Mouse (Mus musculus) embryo, embryonic 11 days (tissue): ENCODE results near the gene Ankrd26.
"Not testable (repeated sequence)": the region's sequence is repeated elsewhere in the genome, so short reads cannot be mapped to it uniquely, and the experiment has no call there.

Source experiments
- DNase-seq: peaks from one replicate; pipeline ENCODE4 v3.0.0-alpha.2; 2015

The Ankrd26 gene

DNA sequence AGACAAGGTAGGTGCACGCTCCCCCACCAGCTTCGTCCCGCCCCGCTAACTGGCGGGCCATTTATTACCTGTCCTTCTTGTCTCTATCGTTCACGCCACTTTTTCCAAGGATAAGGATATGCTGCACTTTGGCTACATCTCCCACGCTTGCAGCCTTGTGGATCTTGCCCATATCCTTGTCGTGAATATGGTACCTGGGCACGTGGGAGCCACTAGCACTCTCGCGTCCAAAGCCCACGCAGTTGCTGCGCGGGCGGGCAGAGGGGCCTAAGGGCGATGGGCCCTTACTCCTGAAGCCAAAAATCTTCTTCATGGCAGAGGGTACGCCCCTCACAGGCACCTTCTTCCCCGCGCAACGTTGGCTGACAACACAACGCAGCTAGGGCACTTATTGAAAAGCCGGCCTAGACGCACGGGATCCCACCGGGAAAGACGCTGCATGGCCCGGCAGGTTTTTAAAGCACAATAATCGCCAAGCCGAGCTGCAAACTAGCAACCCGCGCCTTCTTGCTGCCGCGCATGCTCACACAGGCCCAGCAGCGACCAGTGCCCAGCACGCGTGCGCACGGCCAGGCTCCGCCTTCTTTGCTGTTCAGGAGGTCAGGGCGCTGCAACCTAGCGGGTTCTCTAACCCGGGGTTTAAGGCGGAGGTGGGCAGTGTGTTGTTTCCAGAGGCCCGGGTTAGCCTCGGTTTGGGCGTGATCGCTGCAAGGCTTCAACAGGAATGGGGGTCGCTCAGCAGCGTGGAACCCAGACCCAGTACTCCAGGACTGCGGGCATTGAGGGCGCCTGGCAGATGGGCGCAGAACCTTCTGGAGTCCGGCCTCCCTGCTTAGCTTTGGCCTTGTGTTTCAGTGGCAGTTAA lies at the start of gene Ankrd26:
Ankrd26 (minus strand) TSS at position 482 of the 865 bp plus-strand sequence.
- peak; percentile 94 for DNase-seq

DNA sequence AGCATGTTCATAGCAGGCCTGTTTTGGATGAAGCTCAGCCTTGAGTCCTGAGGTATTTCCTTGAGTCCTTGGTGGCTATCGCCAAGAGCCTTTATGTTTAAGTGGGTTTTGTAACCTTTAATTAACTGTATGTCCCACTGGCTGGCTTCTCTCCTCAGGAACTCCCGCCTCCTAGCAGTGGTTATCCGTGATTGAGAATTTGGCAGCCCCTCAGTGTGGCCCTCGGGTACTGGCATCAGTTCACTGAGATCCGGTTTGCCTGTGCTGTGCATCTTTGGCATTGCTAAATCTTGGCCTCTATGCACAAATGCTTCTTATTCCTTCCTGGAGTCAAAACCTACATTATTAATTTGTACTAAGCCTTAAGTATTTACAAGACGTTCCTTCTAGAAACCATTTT lies 46.9 kb upstream of the Ankrd26 start:
- DNase-seq, result no peak

DNA sequence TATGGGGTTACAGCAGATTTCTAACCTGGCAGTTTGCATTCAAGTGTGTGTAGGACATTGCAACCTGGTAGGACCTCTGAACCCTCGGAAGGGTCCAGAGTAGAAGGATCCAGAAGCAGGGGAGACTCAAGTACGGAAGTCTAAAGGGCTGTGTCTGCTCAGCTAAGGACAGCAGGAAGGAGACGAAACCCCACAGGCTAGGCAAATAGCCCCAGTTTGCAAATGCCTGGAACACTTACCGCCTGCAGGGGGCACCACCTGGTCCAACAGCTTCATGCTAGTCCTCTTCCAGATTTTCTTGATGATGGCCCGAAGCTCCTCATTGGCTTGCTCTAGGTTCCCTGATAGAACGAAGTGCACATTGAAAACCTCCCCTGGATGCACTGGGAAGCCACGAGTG lies 43.9 kb upstream of the Ankrd26 start:
- DNase-seq, result peak; percentile 13

DNA sequence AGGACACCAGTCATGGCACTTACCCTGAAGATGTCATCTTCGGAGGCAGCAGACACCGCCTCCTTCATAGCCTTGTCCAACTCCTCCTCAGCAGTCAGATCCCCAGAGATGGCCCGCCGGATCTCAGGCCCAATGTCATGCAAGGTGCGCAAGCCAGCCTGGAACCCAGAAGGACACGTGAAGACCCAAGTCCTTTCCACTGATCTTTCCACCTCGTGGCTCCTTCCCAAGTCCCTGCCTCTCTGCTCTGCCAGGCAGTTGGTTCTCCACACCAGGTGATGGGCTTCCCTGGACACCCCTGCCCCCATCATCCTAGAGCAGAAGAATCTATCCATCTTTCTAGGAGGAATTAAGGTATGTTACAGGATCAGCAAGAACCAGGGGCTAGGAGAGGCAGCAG lies 41.8 kb upstream of the Ankrd26 start:
- DNase-seq, result no peak

DNA sequence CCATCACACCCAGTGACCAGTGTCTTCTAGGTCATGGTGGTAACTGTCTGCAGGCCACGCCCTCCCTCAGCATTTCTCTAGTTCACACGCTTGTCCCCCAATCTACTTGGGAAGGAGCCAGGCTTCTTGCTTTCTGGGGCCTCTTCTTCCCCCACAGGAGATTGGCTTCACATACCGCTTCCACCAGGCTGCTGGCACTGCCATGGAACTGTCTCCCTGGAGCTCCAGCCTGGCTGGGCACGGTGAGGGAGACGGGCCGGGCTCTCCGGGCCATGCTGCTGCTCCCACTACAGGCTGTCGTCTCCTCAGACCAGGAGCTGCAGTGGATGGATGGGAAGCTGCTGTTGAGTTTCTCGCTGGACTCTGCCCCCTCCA lies 33.6 kb upstream of the Ankrd26 start:
- DNase-seq, result no peak

DNA sequence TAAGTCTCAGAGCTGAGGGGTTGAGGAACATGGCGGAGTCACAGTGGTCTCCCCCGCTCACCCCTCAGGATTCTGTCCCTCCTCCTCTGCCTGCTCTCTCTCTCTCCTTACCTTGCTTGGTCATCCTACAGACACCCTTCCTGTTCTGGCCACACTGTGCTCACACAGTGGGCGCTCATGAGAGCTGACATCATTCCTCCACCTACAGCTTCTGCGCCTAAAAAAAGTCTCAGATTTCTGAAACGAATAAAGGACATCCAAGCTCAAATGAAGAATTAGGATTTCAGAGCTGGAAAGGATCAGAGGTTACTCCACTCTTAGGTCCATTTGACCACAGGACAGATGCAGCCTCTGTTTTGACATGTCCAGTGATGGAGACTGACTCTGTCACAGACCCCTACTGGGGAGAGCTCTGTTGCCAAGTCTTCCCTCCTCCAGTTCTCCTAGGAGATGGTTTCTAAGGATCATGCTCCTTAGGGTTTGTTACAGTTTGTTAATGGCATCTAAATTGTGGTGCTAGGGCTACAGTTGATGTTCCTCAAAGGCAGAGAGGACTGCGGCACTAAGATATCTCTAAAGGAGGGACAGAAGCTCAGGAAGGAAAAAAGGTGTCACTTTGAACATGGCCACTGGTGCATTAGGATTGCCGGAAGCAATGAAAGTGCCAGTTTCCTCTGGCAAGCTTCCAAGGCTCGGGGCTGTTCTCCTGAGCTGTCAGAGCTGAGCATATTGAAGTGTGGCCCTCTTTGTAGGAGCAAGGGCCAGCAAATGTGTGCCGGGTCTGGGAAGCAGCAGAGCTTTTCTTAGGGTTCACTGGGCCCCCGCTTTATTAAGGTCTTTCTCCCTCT lies 33.0 kb upstream of the Ankrd26 start:
- DNase-seq, result no peak

DNA sequence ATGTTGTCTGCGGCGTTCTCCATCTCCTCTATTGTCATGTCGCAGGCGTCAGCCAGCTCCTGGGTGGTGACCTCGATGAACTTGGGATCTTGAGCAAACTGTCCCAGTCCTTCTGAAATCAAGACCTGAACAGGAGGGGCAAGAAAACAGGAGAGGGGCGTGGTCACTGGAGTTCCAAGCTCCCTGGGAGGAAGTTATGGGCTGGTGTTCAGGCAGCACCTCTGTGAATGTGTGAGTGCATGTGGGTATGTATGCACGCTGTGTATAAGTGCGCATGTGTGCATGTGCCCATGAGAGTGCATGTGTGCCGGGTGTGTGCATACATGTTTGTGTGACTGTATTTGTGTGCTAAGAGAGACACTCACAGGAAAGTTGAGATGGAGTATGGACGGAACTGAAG lies 32.0 kb upstream of the Ankrd26 start:
- peak; percentile 39 for DNase-seq

DNA sequence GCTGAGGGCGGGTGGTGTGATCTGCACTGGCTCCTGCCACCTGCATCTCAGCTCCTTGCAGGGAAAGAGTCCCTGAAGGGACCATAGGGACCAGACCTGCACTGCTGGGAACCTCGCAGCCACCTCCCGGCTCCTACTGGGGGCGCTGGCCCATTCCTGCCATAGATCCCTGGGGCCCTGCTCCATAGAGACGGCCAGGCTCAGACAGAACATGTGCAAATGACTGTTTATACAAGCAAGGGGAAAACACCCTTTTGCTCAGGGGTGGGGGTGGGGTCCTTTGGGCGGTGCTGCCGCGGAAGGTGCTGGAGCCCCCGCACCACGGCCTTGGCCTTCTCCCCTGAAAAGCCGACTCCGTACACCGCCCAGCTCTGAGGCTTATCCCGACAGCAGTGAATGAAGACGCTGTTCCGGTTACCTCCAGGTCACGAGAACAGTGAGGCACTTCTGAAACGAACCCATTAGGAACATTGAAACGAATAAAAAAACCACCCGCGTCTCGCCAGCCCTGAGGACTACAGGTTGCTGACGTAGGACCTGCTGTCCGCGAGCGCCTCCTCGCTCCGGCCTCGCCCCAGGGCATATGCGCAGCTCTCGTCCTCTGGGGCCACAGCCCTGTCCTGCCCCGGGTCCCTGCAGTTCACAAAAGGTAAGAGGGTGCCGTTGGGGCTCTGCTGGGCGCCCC lies 31.5 kb upstream of the Ankrd26 start:
- peak; percentile 62 for DNase-seq

DNA sequence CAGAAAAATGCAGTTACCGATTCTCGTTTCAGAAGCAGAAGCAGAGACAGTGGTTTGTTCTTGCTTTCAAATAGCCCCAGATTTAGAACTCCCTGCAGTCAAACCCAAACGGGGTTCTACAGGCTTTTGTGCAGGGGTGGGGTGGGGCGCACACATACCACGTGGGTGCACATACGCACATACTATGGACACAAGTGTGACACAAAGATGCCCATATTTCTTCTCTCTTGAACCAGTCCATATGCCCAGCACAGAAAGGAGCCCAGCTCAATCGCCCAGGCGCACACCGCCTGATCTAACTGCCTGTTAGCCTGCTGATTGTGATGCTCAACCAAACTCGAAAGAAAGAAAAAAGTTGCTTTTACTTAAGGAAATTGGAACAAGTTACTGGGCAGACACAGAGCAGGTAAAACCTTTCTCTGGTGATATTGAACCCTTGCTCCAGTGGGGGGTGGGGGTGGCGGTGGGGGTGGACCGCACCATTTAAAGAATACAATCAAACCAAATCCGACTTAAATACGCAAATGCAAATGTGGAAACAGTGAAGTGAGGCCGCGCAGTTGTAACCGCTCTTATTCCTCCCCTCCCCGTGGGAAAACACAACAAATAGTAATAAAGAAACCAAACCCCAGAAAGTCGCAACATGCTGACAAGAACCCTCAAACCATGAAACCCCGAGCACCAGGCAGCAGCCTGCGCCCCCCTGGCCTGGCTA lies 30.8 kb upstream of the Ankrd26 start:
- peak; percentile 9 for DNase-seq

DNA sequence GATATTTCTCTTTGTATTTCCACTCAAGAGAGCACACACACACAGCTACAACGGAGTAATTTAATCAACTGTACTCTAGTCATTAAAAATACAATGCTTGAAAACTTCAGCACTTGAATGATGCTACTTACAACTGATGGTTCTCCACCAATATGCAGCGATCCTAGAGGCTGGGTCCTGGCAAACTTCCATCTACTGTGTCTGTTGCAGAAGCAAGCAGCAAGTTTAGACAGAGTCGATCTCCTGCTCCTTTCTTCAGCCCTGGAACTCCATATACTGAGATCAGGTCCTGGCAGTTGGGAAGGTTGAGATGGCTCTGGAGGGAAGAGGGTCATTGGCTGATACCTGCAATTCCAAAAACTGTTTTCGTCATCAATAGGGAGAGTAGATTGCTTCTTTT lies 16.7 kb upstream of the Ankrd26 start:
- DNase-seq, result not testable (repeated sequence)

DNA sequence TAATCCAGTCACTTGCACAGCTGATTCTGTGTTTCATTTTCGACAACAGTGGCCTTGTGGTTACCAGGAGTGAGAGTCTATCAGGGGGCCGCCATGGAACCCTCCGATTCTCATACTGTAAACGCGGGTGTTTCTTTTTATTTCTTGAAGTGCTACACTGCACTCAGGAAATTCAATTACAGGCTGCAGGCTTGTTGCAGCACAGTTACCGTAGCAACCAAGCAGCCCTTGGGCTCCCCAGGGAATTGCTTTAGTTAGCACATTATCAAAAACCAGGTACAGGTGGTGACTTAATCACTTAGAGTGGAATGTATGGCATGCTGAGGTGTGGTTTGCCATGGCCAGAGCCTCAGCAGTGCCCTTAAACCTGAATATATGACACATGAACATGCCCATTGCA lies 12.3 kb upstream of the Ankrd26 start:
- peak; percentile 28 for DNase-seq

DNA sequence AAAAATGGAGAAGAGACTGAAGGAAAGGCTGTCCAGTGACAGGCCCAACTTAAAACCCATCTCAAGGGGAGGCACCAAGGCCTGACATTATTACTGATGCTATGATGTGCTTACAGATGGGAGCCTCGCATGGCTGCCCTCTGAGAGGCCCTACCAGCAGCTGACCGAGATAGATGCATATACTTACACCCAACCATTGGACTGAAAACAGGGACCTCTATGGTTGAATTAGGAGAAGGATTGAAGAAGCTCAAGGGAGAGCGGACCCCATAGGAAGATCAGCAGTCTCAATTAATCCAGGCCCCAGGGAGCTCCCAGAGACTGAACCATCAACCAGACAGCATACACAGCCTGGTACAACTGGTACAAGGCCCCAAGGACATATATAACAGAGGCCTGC lies 5.8 kb upstream of the Ankrd26 start:
- no peak for DNase-seq

DNA sequence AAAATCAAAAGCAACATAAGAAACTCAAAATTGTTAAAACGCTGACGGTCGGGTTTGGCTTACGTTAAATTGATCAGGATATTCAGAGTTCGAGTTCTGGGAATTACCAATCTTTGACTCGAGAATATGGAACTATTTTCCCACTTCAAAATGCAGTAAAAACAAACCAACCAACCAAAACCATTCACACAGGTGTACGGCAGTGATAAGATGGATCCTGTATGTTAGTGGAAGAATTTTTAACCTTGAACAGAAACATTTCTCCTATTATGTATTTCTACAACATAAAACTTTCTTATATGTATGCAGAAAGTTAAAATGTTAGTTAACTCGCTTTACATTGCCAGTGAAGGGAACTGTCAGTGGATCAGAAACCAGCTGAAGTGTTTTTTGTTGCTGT lies 801 bp downstream of the Ankrd26 start:
- DNase-seq, result no peak

DNA sequence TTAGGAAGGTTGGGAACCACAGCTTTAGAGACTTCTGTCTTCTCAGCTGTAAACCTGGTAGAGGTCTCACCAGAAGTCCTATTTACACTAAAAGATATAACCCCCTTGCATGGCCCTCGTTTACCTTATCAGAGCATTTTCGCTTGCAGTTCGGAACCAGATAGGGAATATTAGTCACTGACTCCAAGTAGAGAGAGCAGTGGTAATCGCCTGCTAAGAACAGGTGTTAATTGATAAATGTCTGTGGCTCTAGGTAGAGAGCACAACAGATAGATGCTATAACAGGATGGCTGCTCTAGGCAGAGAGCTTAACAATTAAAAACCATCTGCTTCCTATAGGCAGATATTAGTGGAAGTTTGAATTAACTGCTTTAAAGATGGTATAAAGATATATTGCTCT lies 23.4 kb downstream of the Ankrd26 start:
- DNase-seq, result no peak

DNA sequence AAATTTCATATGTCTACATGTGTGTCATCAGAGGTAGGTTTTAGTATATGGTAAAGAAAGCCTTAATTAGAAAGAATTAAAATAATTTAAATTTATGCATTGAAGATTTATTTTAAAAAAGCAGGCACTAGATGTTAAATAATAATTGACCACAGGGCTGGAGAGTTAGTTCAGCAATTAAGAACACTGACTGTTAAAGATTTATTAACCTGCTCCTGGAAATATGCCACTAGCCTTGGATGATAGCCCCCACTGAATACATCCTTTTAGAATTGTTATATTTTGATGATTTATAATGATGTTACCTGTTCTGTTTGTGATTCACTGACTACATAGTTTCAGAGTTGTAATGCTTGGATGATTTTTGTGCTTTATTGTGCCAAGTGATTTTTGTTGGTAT lies 24.8 kb downstream of the Ankrd26 start:
- DNase-seq, result not testable (repeated sequence)

DNA sequence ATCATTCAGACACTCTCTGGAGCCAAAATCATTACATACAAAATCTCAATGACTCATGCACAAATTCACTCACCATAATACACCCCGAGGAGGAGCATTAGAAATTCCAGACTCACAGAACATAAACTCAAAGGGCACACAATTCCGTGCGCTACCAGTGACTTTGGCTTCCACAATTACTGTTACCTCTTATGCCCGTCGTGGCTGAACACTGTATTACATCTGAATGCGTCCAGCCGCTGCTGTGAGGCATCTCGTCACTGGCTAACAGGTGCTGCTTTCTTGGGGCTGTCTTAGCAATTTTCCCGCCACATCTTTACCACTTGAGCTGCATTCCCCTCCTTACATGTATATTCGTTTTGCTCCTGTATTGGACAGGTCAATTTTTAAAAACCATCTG lies 26.7 kb downstream of the Ankrd26 start:
- no peak for DNase-seq

DNA sequence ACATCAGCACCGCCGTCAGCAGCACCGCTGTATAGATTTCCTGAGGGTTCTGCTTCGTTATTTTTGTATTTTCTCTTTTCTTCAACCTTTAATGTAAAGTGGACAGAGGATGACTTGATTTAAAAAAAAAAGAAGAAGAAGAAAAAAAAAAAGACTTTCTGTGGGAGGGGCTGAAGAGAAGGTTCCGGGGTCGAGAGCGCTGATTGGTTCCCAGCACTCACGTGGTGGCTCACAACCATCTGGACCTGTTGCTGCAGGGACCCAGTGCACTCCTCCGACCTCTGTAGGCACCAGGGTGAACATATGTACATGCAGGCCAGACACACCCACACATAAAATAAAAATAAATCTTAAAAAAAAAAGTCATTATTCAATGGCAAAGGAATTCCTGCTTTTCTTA lies 28.6 kb downstream of the Ankrd26 start:
- DNase-seq, result no peak

DNA sequence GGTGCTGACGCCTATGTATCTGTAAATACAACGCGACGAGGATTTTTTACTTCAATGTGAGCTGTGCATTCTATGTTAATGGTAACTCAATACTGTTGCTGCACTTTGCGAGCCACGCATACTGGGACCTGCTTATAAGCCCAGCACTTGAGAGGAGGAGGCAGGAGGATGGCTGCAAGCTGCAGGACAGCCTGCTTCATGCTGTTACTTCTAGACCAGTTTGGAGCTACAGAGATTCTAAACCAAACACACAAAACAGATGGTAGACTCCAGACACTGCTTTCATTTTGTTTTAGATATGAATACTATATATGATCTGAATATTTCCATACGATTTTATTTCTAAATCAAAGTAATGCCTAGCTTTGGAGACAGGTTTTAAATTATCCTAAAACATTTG lies 41.4 kb downstream of the Ankrd26 start:
- no peak for DNase-seq

DNA sequence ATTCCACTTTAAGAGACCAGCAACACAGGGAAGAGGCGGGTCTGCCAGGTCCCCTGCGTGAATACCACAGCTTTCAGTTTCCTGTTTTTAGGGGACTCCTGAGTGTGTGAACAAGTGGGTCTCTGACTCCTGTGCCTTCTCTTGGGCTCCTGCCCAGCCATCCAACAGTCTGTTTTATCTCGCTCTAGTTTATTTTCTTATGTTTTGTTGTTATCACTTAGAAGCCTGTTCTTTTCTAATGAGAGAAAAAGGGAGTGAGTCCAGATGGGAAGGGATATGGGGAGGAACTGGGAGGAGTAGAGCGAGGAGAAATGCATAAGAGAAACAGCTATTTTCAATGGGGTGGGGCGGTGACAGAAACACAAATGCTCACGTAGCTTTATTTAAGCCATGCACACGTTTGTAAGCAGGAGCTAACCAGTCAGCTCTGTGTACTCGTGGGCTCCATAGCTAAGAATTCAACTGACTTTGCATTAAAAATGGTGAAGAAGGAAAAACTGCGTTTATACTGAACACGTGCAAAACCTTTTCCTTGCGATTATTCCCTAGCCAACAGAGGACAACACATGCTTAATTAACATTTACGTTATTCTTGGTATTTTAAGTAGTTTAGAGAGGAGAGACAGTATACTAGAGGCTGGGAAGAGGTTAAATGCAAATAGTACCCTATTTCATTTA lies 48.6 kb downstream of the Ankrd26 start:
- no peak for DNase-seq

DNA sequence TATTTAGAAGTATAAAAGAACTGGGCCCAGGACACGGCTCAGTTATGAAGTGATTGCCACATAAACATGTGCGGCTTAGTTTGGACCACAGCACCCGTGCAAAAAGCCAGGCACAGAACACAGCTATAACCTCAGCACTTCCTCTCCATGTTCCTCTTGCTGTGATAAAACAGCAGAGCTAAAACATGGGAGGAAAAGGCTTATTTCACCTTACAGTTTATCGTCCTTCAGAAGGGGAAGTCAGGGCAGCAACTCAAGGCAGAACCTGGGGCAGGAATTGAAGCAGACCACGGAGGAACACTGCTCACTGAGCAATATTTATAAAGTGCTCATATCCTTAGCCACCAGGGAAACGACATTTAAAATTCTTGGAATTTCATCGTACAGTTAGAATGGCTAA lies 63.0 kb downstream of the Ankrd26 start:
- DNase-seq, result no peak

DNA sequence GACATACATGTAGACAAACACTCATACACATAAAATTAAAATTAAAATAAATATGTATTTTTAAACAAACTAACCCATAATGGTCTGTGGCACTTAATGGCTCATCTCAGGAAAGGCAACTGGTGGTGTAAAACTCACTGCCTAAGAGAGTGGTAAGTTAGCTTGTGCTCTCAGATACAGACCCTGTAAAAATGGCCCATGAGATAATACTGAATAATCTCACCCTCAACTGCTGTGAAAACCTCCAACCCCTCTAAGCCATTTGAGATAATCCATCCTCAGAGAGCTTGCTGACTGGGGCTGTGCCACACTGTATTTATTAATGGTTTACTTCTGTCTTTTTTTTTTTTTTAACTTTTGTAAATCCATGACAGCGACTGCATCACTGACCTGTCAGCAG lies 79.9 kb downstream of the Ankrd26 start:
- no peak for DNase-seq
